Mouse (Mus musculus): ENCODE results near the gene Cry2.

The Cry2 gene

GRCm38 (mm10) chr2:92390206-92390930 is 43.5 kb downstream of the Cry2 start:
- intact Hi-C loops (cut with DNase I): no loop called here

- intact Hi-C loops (cut with DNase I): no loop called here
Measured at GRCm38 (mm10) chr2:92389645-92390044, 44.2 kb downstream of the Cry2 start.

GRCm38 (mm10) chr2:92388891-92389641 is 44.8 kb downstream of the Cry2 start:
- intact Hi-C loops (cut with DNase I): no loop called here

GRCm38 (mm10) chr2:92388081-92388517 is 45.7 kb downstream of the Cry2 start:
- intact Hi-C loops (cut with DNase I): no loop called here

GRCm38 (mm10) chr2:92387646-92388045 is 46.2 kb downstream of the Cry2 start:
- intact Hi-C loops (cut with DNase I): no loop called here

- intact Hi-C loops (cut with DNase I): no loop called here
Measured at GRCm38 (mm10) chr2:92386821-92387570, 46.8 kb downstream of the Cry2 start.

- intact Hi-C loops (cut with DNase I): no loop called here
Measured at GRCm38 (mm10) chr2:92385113-92386051, 48.5 kb downstream of the Cry2 start.

GRCm38 (mm10) chr2:92384101-92384500 is 49.7 kb downstream of the Cry2 start:
- intact Hi-C loops (cut with DNase I): no loop called here

- intact Hi-C loops (cut with DNase I): no loop called here
Measured at GRCm38 (mm10) chr2:92382759-92383158, 51.1 kb downstream of the Cry2 start.

- intact Hi-C loops (cut with DNase I): no loop called here
Measured at GRCm38 (mm10) chr2:92381901-92382588, 51.8 kb downstream of the Cry2 start, which contains the start of gene 1700029I15Rik. 1700029I15Rik (plus strand) TSS chr2:92382538.

- intact Hi-C loops (cut with DNase I): no loop called here
Measured at GRCm38 (mm10) chr2:92381161-92381560, 52.7 kb downstream of the Cry2 start.

- intact Hi-C loops (cut with DNase I): no loop called here
Measured at GRCm38 (mm10) chr2:92380495-92381050, 53.3 kb downstream of the Cry2 start.

GRCm38 (mm10) chr2:92379783-92380494 is 53.9 kb downstream of the Cry2 start:
- intact Hi-C loops (cut with DNase I): no loop called here

GRCm38 (mm10) chr2:92377320-92377719 is 56.5 kb downstream of the Cry2 start:
- intact Hi-C loops (cut with DNase I): no loop called here

GRCm38 (mm10) chr2:92376300-92376699 is 57.5 kb downstream of the Cry2 start:
- intact Hi-C loops (cut with DNase I): no loop called here

GRCm38 (mm10) chr2:92375788-92376187 is 58.1 kb downstream of the Cry2 start:
- intact Hi-C loops (cut with DNase I): no loop called here

- intact Hi-C loops (cut with DNase I): no loop called here
Measured at GRCm38 (mm10) chr2:92375099-92375623, 58.7 kb downstream of the Cry2 start.

GRCm38 (mm10) chr2:92374514-92374913 is 59.3 kb downstream of the Cry2 start, which contains the start of the genes Pex16 and Large2:
Pex16 (plus strand) TSS chr2:92374676.
Large2 (minus strand) TSS chr2:92374869.
- intact Hi-C loops (cut with DNase I): no loop called here

GRCm38 (mm10) chr2:92373437-92373813 is 60.4 kb downstream of the Cry2 start:
- intact Hi-C loops (cut with DNase I): no loop called here
